Mouse (Mus musculus) cortical plate, adult 2 months (tissue): Measurements from ENCODE around the gene Klhl7. TPM values are rescaled to one million over a fixed set of nuclear protein-coding genes. Genes with fewer than 3 reads are reported as not detected.

Source experiments
- H3K27ac ChIP-seq: fragments of 200-500 bp; 2 replicates; pipeline ENCODE4 v1.5.1; 2012; ENCODE audit warnings: low read length, control low read depth, inconsistent platforms; ENCODE audit not compliant: insufficient read depth
- H3K4me1 ChIP-seq: fragments of 200-500 bp; 2 replicates; pipeline ENCODE4 v1.6.1; 2011; ENCODE audit warnings: low read length; ENCODE audit not compliant: control insufficient read depth, insufficient read depth
- H3K4me3 ChIP-seq: fragments of 200-500 bp; 2 replicates; pipeline ENCODE4 v1.5.1; 2011; ENCODE audit warnings: mild to moderate bottlenecking, low read length, control low read depth; ENCODE audit not compliant: insufficient read depth
- CTCF ChIP-seq: fragments of 200-500 bp; IDR thresholded peaks from 2 replicates; pipeline ENCODE4 v1.5.1; 2011; ENCODE audit warnings: mild to moderate bottlenecking, control low read depth, low read length; ENCODE audit not compliant: insufficient read depth; ENCODE audit errors: extremely low read depth
- POLR2A ChIP-seq: fragments of 200-500 bp; IDR thresholded peaks from 2 replicates; pipeline ENCODE4 v1.6.1; 2011; ENCODE audit warnings: mild to moderate bottlenecking, low read length, control low read depth; ENCODE audit not compliant: insufficient read depth; ENCODE audit errors: extremely low read depth
- polyA plus RNA-seq: library from polyadenylated mRNA; depleted of rRNA; stranded (reverse); fragments of >200 nt; gene quantifications from 2 replicates; pipeline ENCODE4 v1.2.3, GENCODE M21; 2012

The Klhl7 gene
- polyA plus RNA-seq, 1 experiment = 52.9 TPM

- Histone ChIP-seq H3K4me1 (no peaks in the 10 kb centered on the region), H3K27ac (no peak overlapping the region), H3K4me3 (no peak overlapping the region)
- TF ChIP-seq CTCF (no peak), POLR2A (no peak)
Observed at GRCm38 (mm10) chr5:24068955-24069354, 31.4 kb upstream of the Klhl7 start.

DNA sequence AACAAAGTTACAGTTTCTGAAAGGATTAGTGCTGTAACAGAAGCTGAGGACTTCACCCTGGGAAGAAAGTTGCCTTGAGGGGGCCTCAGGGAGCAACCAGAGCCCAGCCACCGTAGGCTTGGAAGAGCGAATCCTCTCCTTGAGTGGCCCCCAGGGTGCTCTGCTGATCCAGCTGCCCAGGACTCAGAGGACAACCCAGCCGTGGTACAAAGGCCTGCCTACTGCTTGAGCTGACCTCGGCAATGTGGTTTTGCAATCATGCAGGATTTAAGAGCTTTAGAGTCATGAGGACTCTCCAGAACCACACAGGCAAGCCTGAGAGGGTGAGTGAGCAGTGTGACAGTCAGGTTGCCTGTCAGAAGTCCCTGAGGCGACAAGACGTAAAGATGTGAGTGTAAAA, 28.4 kb upstream of the Klhl7 start:
- H3K27ac ChIP-seq = no peak overlapping the region
- no peaks in the 10 kb centered on the region for H3K4me1 ChIP-seq
- H3K4me3 ChIP-seq = no peak overlapping the region
- no peak for TF ChIP-seq CTCF
- TF ChIP-seq POLR2A = no peak

DNA sequence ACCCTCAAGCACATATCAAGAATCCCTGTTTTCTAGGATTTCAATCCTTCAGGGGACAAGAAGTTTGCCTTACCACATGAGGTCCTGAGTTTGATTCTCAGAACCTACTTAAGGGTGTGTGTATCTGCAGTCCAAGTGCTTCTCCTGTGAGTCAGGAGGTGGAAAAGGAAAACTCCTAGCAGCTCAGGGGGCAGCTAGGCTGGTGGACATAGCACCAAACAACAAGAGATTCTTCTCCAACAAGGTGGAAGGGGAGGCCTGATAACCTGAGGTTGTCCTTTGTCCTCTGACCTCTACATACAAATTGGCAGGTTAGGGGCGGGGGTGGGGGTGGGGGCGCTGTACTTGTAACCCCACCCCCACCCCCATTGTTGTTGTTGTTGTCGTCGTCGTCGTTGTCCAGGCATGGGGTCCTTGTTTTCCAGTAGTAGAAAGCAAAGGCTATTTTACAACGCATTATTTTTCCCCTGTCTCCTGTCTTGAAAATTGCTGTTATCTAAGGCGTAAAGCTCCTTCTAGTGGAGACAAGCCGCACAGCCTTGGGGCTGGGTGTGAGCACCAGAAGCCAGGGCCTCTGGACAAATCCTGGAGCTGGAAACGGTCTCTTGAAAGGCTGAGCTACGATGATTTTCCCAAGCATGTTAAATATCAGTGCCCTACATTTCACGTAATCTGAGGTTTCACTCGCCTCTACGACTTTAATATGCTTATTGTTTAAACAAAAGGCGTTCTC, 23.3 kb upstream of the Klhl7 start:
- no peak overlapping the region for H3K27ac ChIP-seq
- no peak for TF ChIP-seq POLR2A
- peak; percentile 78 for TF ChIP-seq CTCF
- H3K4me3 ChIP-seq = peak overlapping the region; percentile 18
- peaks cover 1% of the 10 kb centered on the region; the same call in 1 of the 2 replicates for H3K4me1 ChIP-seq

DNA sequence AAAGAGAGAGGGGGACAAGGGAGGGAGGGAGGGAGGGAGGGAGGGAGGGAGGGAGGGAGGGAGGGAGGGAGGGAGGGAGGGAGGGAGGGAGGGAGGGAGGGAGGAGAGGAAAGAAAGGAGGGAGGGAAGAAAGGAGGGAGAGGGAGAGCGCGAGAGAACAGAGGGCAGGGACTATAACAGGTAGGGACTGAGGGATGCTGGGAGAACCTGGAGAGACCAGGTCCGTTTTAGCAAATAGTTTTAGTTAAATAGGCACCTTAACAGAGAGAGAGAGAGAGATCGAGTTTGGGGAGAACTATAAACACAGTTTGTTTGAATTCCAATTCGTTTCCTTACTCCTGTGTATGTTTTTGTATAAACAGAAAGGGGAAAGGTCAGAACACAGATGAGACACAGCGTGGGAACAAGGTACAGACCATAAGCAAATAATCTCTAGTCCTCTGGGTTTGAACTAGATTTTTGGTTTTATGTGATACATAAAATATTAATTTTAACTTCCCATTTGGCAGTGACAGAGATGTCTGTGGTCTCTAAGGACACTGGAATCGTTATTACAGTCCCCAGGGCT, 22.6 kb upstream of the Klhl7 start:
- no peak for TF ChIP-seq CTCF
- Histone ChIP-seq H3K4me3 (peak overlapping the region; percentile 18), H3K27ac (no peak overlapping the region), H3K4me1 (peaks cover 1% of the 10 kb centered on the region; the same call in 1 of the 2 replicates)

GRCm38 (mm10) chr5:24078420-24079179, 21.8 kb upstream of the Klhl7 start:
- TF ChIP-seq POLR2A (no peak), CTCF (no peak)
- H3K27ac ChIP-seq = no peak overlapping the region

GRCm38 (mm10) chr5:24080826-24081225, 19.6 kb upstream of the Klhl7 start:
- Histone ChIP-seq H3K4me1 (peaks cover 1% of the 10 kb centered on the region; the same call in 1 of the 2 replicates), H3K4me3 (no peak overlapping the region), H3K27ac (no peak overlapping the region)
- no peak for TF ChIP-seq POLR2A
- TF ChIP-seq CTCF = no peak

More at GRCm38 (mm10) chr5:24078420-24079179, 21.8 kb upstream of the Klhl7 start:
- Histone ChIP-seq H3K4me3 (no peak overlapping the region), H3K4me1 (peaks cover 1% of the 10 kb centered on the region; the same call in 1 of the 2 replicates)

DNA sequence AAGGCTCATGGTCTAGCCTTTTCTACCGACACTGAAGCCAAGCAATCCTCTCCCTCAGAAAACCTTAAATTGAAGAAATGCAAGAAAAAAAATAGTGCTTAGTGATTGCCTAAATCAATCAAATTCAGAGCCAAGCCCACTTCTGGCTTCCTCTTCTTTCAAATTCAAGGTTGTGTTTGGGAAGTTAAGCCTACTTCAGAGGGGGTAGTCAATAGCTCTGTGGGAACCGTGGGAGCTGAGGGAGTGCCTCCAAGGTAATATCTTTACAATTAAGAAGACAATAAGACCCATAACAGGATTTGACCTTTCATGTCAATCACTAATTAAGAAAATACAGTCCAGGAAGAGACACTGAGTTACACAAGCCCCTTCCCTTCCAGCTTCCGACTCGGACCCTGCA, 15.6 kb upstream of the Klhl7 start:
- TF ChIP-seq CTCF (no peak), POLR2A (no peak)
- Histone ChIP-seq H3K4me1 (peaks cover 1% of the 10 kb centered on the region; the same call in 1 of the 2 replicates), H3K4me3 (no peak overlapping the region), H3K27ac (no peak overlapping the region)

DNA sequence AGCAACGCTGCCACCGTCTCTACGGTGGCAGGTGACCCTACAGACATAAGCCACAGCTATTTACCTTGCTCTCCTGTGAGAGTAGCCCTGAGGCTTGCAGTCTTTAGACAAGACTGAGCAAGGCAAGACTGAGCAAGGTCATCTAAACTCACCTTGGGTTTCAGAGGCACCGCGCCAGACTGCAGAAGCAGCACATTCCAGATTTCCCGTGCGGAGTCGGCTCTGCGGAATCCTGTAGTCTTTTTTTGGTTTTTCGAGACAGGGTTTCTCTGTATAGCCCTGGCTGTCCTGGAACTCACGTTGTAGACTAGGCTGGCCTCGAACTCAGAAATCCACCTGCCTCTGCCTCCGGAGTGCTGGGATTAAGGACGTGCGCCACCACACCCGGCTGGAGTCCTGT, 14.2 kb upstream of the Klhl7 start:
- H3K4me1 ChIP-seq = no peaks in the 10 kb centered on the region; the same call in 1 of the 2 replicates
- no peak for TF ChIP-seq POLR2A
- no peak for TF ChIP-seq CTCF
- H3K4me3 ChIP-seq = no peak overlapping the region
- H3K27ac ChIP-seq = no peak overlapping the region

DNA sequence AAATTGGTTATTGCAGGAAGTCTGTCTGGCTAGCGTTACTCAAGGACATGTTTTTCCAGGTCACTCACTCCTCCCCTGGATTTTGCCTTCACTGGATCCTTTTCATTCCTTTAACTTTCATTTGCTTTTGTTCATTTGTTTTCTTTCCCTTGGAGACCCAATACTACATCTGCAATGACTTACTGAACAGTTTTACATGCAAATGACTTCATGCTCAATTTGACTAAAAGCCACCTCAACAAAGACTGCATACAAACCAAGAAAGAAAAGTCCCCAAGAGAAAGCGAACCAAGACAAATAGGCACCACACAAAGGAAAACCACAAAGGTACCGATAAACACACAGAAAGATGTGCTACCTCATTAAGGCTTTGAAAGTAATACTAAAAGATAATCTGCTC, 13.5 kb upstream of the Klhl7 start:
- H3K27ac ChIP-seq = no peak overlapping the region
- H3K4me3 ChIP-seq = no peak overlapping the region
- H3K4me1 ChIP-seq = no peaks in the 10 kb centered on the region
- no peak for TF ChIP-seq POLR2A
